Mouse (Mus musculus) heart, embryonic 13.5 days (tissue): ENCODE measurements at regions not wholly inside any gene's neighbourhood (a gene's known extent, or its start where the extent isn't known, plus 50 kb on each side); places are given as distances from the start of the nearest gene placed in this dataset.

ENCODE experiments used
- ATAC-seq: fragments of 200-750 bp; cut with Nextera tagmentation; 2 replicates; pipeline ENCODE4 v1.8.0; 2017; ENCODE audit warnings: moderate TSS enrichment; ENCODE audit not compliant: insufficient number of reproducible peaks, low FRiP score, low TSS enrichment; ENCODE audit errors: extremely low read depth
- H3K27ac ChIP-seq: fragments of 300-500 bp; sonication (generic); replicated peaks from 2 replicates; pipeline ENCODE4 v1.5.1; 2015; ENCODE audit warnings: moderate library complexity, mild to moderate bottlenecking, inconsistent platforms
- H3K27me3 ChIP-seq: fragments of 300-500 bp; sonication (generic); replicated peaks from 2 replicates; pipeline ENCODE4 v1.6.1; 2015; ENCODE audit warnings: mild to moderate bottlenecking, inconsistent platforms
- H3K36me3 ChIP-seq: fragments of 300-500 bp; sonication (generic); 2 replicates; pipeline ENCODE4 v1.6.1; 2015; ENCODE audit warnings: mild to moderate bottlenecking, inconsistent platforms
- H3K4me1 ChIP-seq: fragments of 300-500 bp; sonication (generic); 2 replicates; pipeline ENCODE4 v1.6.1; 2015; ENCODE audit warnings: inconsistent platforms
- H3K4me2 ChIP-seq: fragments of 300-500 bp; sonication (generic); 2 replicates; pipeline ENCODE4 v1.6.1; 2015; ENCODE audit warnings: inconsistent platforms, mild to moderate bottlenecking, moderate library complexity
- H3K4me3 ChIP-seq: fragments of 300-500 bp; sonication (generic); 2 replicates; pipeline ENCODE4 v1.5.1; 2015; ENCODE audit warnings: moderate library complexity, mild to moderate bottlenecking, inconsistent platforms
- H3K9ac ChIP-seq: fragments of 300-500 bp; sonication (generic); 2 replicates; pipeline ENCODE4 v1.6.1; 2015; ENCODE audit warnings: inconsistent platforms, mild to moderate bottlenecking, moderate library complexity
- H3K9me3 ChIP-seq: fragments of 300-500 bp; sonication (generic); 2 replicates; pipeline ENCODE4 v1.6.1; 2016; ENCODE audit warnings: inconsistent platforms
- WGBS: fragments of 180-500 bp; shearing (Covaris S2); methylation state at CpG from one replicate; pipeline ENCODE4 v1.1.7; 2015; ENCODE audit warnings: mixed read lengths; 5-methylcytosine and 5-hydroxymethylcytosine counted together

DNA sequence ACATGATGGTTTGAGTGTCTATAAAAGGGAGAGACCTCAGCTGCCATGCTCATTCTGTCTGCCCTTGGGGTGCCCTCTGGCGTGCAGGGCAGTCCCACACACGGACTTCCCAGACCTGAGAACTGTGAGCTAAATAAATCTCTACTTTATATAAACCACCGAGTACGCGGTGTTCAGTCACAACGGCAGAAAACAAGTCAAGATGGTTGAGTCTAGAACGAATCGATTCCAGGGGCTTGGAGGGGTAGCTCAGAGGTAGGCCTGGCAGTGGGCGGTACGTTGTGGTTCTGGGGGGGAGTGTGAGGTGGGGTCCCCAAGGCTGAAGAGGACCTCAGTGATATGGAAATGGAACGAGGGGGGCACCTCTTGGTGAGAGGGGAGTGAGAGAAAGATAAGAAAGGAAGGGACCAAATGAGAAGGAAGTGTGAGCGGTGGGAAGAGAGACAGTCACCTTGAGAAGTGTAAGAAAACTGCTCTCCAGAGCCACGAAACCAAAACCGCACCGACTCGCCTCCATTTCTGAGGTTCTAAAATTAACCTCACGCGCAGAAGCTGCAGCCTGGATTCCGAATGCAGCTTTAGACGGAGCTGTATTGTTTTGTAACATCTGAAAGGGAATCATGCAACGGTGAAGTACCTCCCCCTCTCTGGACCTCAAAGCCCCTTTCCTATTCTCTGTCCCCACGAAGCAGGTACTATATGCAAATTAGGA lies 117.0 kb downstream of the Mis18a start:
- ATAC-seq, result no peak
- Histone ChIP-seq H3K4me2 (no peak overlapping the region), H3K9me3 (no peaks in the 10 kb centered on the region), H3K27ac (no peak overlapping the region), H3K4me1 (no peaks in the 10 kb centered on the region), H3K9ac (no peak overlapping the region), H3K36me3 (no peaks in the 10 kb centered on the region), H3K4me3 (no peak overlapping the region), H3K27me3 (no peaks in the 10 kb centered on the region)
- WGBS, result 83% methylated on average over 22 of the region's 22 CpGs

GRCm38 (mm10) chr16:90599329-90599870 lies 127.8 kb downstream of the Mis18a start:
- ATAC-seq, result no peak
- no peaks in the 10 kb centered on the region for H3K36me3 ChIP-seq
- WGBS, result 60% methylated on average over 7 of the region's 7 CpGs
- 0 out of 2 replicates have a peak, but pooled peaks cover 10% of the 10 kb centered on the region for H3K9me3 ChIP-seq
- H3K4me1 ChIP-seq, result no peaks in the 10 kb centered on the region
- no peak overlapping the region for H3K9ac ChIP-seq
- H3K27me3 ChIP-seq, result no peaks in the 10 kb centered on the region
- no peak overlapping the region for H3K4me3 ChIP-seq
- no peak overlapping the region for H3K27ac ChIP-seq
- no peak overlapping the region for H3K4me2 ChIP-seq

- Histone ChIP-seq H3K27ac (no peak overlapping the region), H3K4me1 (no peaks in the 10 kb centered on the region), H3K9ac (no peak overlapping the region), H3K4me2 (no peak overlapping the region), H3K9me3 (0 out of 2 replicates have a peak, but pooled peaks cover 10% of the 10 kb centered on the region), H3K4me3 (no peak overlapping the region), H3K36me3 (no peaks in the 10 kb centered on the region), H3K27me3 (no peaks in the 10 kb centered on the region)
- no peak for ATAC-seq
- WGBS, result 77% methylated on average over 7 of the region's 7 CpGs
These were observed 128.5 kb downstream of the Mis18a start for GRCm38 (mm10) chr16:90598727-90599126.

- peaks cover 8% of the 10 kb centered on the region for H3K9me3 ChIP-seq
- H3K4me2 ChIP-seq, result no peak overlapping the region
- no peak overlapping the region for H3K4me3 ChIP-seq
- WGBS, result 65% methylated on average over 6 of the region's 6 CpGs
- no peaks in the 10 kb centered on the region for H3K36me3 ChIP-seq
- H3K27ac ChIP-seq, result no peak overlapping the region
- H3K4me1 ChIP-seq, result peaks cover 6% of the 10 kb centered on the region
- no peaks in the 10 kb centered on the region for H3K27me3 ChIP-seq
- no peak overlapping the region for H3K9ac ChIP-seq
- ATAC-seq, result no peak
These were observed 134.3 kb downstream of the Mis18a start for GRCm38 (mm10) chr16:90592721-90593481.

GRCm38 (mm10) chr16:90585171-90585570 lies 142.0 kb downstream of the Mis18a start:
- 76% methylated on average over 7 of the region's 7 CpGs for WGBS
- Histone ChIP-seq H3K9ac (no peak overlapping the region), H3K4me1 (peaks cover 4% of the 10 kb centered on the region; the same call in 1 of the 2 replicates), H3K4me3 (no peak overlapping the region), H3K27ac (no peak overlapping the region), H3K36me3 (no peaks in the 10 kb centered on the region), H3K9me3 (peaks cover 12% of the 10 kb centered on the region), H3K27me3 (no peaks in the 10 kb centered on the region), H3K4me2 (no peak overlapping the region)
- no peak for ATAC-seq

DNA sequence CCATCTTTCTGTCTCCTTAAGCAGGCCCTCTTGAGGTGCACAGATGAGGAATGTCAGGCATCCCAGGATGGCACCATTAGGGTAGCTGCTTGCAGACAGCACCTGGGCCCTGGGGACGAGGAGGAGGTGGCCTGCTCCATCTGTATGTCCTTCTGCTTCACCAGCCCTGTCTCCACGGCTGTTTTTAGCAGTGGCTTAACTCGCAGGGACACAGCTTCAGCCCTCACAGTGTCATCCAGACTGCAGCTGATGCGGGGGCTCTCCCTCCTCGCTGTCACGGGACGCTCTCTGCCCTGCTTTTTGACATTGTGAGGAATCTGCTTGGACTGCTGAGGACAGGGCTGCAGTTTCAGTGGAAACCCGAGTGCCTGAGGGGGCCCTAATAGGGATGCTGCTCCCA lies 146.8 kb downstream of the Mis18a start:
- no peak for ATAC-seq
- WGBS, result 27% methylated on average over 8 of the region's 8 CpGs
- Histone ChIP-seq H3K4me2 (no peak overlapping the region), H3K36me3 (no peaks in the 10 kb centered on the region), H3K27ac (no peak overlapping the region), H3K4me3 (no peak overlapping the region), H3K27me3 (no peaks in the 10 kb centered on the region), H3K4me1 (peaks cover 4% of the 10 kb centered on the region; the same call in 1 of the 2 replicates), H3K9me3 (0 out of 2 replicates have a peak, but pooled peaks cover 4% of the 10 kb centered on the region), H3K9ac (no peak overlapping the region)

- Histone ChIP-seq H3K27ac (no peak overlapping the region), H3K9ac (no peak overlapping the region), H3K9me3 (no peaks in the 10 kb centered on the region; the same call in 1 of the 2 replicates), H3K4me3 (no peak overlapping the region), H3K4me1 (no peaks in the 10 kb centered on the region), H3K4me2 (no peak overlapping the region), H3K27me3 (no peaks in the 10 kb centered on the region), H3K36me3 (no peaks in the 10 kb centered on the region)
- ATAC-seq, result no peak
These were observed 156.1 kb downstream of the Mis18a start for GRCm38 (mm10) chr16:90571107-90571506.

DNA sequence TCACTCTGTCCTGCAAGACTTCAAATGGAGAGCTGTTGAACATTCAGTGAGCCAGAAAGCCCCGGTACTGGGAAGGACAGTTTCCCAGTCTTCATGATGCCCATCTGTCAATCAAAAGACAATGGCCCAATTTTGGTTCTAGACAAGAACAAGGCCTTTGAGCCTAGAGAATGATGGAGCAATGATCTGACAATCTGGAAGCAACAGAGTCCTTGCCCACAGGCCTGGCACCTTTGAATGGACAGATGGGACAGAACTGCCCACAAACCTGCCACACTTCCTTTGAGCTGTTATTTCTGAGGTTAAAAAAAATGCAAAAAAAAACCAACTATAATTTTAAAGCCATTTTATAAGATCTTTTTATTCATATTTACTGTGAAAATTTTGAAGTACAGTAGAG lies 157.4 kb downstream of the Mis18a start:
- WGBS, result 82% methylated on average over 1 of the region's 1 CpGs
- Histone ChIP-seq H3K27ac (no peak overlapping the region), H3K4me2 (no peak overlapping the region), H3K4me3 (no peak overlapping the region), H3K9me3 (no peaks in the 10 kb centered on the region; the same call in 1 of the 2 replicates), H3K27me3 (no peaks in the 10 kb centered on the region), H3K4me1 (no peaks in the 10 kb centered on the region), H3K9ac (no peak overlapping the region), H3K36me3 (no peaks in the 10 kb centered on the region)
- ATAC-seq, result no peak

- Histone ChIP-seq H3K4me3 (no peak overlapping the region), H3K4me2 (no peak overlapping the region), H3K27me3 (no peaks in the 10 kb centered on the region), H3K27ac (no peak overlapping the region), H3K4me1 (no peaks in the 10 kb centered on the region), H3K36me3 (no peaks in the 10 kb centered on the region), H3K9me3 (no peaks in the 10 kb centered on the region; the same call in 1 of the 2 replicates), H3K9ac (no peak overlapping the region)
- no peak for ATAC-seq
- 58% methylated on average over 2 of the region's 2 CpGs for WGBS
These were observed 162.0 kb downstream of the Mis18a start for GRCm38 (mm10) chr16:90565182-90565581.

- no peak overlapping the region for H3K4me3 ChIP-seq
- H3K27ac ChIP-seq, result no peak overlapping the region
- H3K4me2 ChIP-seq, result no peak overlapping the region
- ATAC-seq, result no peak
- H3K4me1 ChIP-seq, result peaks cover 13% of the 10 kb centered on the region
- H3K9ac ChIP-seq, result no peak overlapping the region
- H3K9me3 ChIP-seq, result peaks cover 6% of the 10 kb centered on the region; the same call in 1 of the 2 replicates
- WGBS, result 85% methylated on average over 7 of the region's 7 CpGs
- no peaks in the 10 kb centered on the region for H3K36me3 ChIP-seq
- peaks cover 12% of the 10 kb centered on the region for H3K27me3 ChIP-seq
These were observed 167.3 kb downstream of the Hunk start for GRCm38 (mm10) chr16:90553120-90553519.

- ATAC-seq, result no peak
- Histone ChIP-seq H3K9me3 (peaks cover 6% of the 10 kb centered on the region; the same call in 1 of the 2 replicates), H3K27me3 (peaks cover 29% of the 10 kb centered on the region), H3K9ac (no peak overlapping the region), H3K27ac (no peak overlapping the region), H3K4me3 (no peak overlapping the region), H3K4me1 (peaks cover 13% of the 10 kb centered on the region), H3K4me2 (no peak overlapping the region), H3K36me3 (no peaks in the 10 kb centered on the region)
- WGBS, result 63% methylated on average over 3 of the region's 3 CpGs
These were observed 165.2 kb downstream of the Hunk start for GRCm38 (mm10) chr16:90551041-90551440.
